Mouse (Mus musculus): ENCODE measurements around the gene Mtrr.

Gene Mtrr

DNA sequence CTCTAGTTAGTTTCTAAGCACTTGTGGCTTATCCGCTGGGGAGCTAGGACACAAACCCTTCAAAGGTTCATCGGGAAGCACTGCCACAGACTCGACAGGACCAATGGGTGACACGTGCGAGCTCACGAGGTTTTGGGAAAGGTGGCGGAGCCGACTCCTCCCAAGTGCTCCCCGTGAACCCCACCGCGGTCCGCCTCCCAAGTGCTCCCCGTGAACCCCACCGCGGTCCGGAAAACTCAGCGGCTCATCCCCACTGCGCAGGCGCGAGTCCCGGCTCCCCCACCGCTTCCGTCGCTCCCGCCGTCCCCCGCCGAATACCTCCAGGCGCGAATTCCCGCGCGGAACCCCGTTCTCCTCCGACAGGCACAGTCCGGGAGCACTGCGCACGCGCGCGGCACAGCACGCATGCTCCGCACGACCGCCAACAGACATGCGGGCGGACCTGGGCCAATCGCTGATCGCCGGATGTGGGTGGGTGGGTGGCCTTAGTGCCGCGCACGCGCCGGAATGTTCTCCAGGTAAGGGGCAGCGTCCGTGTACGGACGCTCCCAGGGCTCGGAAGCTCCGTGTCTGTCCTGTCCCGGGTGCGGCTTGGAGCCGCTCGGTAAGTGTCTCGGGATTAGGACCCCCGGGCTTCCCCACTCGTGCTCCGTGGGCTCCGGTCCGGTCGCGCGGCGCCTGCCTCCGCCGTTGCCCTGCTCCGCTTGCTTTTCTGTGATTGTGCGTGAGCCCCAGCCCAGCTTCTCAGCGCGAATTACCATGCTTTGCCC is at the start of gene Mtrr, which contains the start of gene Fastkd3:
Gene Mtrr (minus strand): TSS at position 403 of the 770 bp plus-strand sequence.
Gene Fastkd3 (plus strand): TSS at position 488 of the 770 bp plus-strand sequence.
- DNase-seq (ENCODE audit: low spot score in 2 of 2), result peak; percentile 97 to 98

DNA sequence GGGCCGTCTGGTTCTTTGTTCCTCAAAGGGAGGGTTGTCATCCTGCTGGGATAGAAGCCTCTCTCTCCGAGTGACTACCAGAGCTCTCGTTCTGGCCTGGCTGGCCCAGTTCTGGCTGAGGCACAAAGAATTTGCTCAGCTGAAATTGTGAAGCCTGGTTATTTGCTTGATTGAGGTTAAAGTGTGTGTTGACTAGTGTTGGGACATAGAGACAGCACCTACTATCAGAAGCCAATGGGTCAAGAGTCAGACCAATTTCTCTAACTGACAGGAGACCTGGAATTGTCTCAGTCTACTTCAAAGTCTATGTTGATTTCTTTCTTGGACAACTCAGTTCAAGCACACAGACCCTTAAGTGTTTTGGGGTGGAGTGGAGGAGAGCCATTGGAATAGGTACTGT is 45.1 kb upstream of the Mtrr start:
- no peak for DNase-seq (ENCODE audit: low spot score in 2 of 2)

DNA sequence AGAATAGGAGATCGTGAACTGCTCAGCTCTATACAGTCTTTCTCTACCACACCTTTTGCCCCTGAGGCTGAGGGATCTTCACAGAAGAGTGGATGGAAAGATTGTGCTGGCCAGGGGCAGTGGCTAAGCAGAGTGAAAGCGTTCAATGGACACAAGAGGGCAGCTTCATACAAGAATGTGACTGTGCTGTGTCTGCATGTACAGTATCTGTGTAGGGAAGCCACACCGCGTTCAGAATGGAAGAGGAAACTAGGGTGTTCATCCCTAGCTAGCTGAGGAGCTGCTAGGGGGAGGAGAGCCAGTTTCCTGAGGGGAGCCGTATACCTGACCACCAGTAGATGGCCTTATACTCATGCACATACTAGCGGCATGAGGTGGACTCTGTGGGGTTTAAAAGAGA is 40.8 kb upstream of the Mtrr start:
- DNase-seq (ENCODE audit: low spot score in 2 of 2), result peak in 1 of 2 experiments; percentile 15

DNA sequence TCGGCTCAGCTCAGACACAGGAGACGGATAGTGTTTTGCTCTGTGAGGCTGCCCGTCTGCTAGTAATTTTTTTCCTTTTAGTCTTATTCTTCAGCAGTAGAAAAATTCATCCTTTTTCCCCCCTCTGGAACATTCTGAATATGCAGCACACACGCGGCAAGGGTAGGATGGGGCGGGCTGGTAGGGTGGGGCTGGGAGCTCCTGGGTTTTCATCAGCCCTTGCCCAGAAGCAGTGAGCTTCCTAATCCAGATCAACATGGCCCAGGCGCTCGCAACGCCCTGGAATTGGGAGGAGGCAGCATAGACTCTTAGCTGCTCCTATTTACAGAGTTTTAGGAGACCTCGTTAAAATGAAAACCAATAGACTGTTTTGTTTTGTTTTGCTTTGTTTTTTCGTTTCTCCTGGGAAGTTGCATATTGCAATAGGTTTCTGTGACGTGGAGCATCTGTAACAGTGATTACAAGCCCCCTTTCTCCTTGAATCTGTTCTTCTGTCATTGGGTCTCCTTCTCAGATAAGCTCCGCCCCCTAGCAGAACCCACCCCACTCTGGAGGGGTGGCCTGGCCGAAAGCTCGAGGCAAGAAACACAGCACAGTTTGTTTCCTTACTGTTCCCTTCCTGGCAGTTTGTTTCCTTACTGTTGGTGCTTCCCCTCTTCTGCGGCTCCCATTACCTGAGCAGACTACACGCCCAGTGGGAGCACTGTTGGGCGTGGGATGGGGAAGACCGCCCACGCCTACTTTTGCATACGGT is 25.9 kb upstream of the Mtrr start:
- no peak for DNase-seq (ENCODE audit: low spot score in 2 of 2)

DNA sequence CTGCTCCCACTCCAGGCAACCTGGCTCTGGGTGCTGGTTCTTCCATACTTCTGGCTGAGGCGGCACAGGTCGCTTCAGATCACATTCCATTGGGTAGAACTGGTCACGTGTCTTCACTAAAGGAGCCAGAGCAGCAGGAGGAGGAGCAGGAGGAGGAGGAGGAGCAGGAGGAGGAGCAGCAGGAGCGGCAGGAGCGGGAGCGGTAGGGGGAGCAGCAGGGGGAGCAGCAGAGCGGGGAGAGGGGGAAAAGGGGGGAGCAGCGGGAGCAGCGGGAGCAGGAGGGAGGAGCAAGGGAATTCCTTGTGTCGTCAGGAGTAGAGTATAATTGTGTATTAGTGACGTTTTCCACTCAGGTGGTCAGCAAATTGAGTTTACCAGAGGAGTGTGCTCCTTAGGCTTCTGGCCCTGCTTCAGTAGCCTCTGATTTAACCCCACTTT is 23.8 kb upstream of the Mtrr start:
- no peak for DNase-seq (ENCODE audit: low spot score in 2 of 2)

DNA sequence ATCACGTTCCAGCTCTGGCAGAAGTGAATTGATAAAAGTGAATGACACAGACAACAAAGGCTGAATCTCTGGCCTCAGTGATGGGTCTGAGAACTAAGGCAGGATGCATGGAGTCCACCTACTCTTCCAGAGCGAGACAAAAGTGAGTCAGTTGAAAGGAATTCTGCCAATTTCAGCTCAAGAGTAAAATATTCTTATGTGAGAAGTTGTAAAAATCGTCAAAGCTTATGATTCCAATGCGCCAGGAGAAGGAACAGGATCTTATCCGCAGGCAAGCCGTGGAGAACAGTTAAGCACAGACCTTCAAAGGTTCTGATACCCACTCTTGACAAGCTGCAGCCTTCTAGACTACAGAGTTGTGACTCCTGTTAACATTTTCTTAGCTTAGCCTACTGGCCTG is 21.1 kb upstream of the Mtrr start:
- no peak for DNase-seq (ENCODE audit: low spot score in 2 of 2)

DNA sequence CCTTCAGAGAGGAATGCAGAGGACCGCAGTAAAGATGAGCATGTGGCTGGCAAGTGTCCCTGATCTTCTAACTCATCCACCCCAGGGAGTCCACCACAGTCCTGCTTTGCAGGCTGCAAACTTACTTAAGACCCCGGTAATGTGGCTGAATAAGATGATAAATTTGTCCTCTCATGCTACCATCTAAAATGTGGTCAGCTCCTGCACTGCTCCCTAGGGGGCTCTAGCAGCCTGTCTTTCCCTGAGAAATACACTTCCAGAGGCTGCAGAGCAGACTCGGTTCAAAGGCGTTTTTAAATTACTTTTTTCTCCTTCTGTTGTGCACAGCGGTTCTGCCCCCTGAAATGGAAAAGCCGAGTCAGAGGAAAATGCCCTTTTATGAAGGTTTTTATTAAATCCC is 19.2 kb upstream of the Mtrr start:
- DNase-seq (ENCODE audit: low spot score in 2 of 2), result no peak

DNA sequence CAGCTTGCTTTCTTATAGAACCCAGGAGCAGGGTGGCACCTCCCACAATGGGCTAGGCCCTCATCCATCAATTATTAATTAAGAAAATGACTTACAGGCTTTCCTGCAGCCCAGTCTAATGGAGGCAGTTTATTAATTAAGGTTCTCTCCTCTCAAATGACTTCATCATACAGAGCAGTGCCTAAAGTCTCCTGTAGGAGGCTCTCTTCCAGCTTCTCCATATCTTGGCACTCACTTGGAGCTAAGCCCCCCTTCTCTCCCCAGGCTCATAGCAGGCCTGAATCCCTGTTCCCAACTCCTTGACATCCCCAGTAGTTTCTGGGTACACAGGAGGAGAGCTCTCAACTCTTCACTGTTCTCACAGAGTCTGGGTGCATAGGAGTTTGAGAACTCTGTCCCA is 17.0 kb upstream of the Mtrr start:
- DNase-seq (ENCODE audit: low spot score in 2 of 2), result no peak

DNA sequence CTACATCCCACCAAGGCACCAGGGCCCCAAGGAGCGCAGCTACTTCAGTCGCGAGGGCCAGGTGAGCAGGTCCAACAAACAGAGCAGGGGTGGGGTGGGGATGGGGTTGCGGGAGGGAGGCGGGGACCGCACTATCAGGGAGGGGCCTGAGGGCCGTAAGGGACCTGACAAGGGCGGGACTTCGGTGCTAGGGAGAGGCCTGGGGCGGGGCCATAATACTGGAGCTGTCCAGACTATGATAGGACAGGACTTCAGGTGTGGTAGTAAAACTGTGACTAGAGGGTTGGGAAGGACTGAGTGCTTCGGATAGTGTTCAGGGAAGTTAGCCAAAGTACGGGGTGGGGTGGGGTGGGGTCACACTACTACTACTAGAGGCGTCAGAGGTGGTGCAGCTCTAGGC is 15.7 kb upstream of the Mtrr start:
- DNase-seq (ENCODE audit: low spot score in 2 of 2), result no peak

DNA sequence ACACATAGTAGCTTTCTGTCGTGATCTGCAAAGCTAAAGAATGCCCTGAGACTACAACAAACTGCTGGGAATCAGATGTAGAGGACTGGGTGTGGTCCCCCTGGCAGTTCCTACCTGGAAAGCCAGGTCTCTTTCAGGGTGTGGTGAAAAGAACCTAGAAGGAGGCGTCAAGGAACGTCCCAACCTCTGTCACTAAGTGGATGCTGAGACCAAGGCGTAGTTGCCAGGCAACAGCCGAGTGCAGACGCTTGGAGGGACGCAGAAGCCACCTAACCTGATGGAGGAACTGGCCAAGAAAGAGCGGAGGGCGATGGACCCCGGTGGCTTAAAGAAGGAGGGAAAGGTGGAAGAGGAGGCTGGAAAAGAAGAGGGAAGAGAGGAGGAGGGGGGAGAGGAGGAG is 15.2 kb upstream of the Mtrr start, which contains the start of gene 1700001L19Rik:
Gene 1700001L19Rik (plus strand): TSS at position 223 of the 400 bp plus-strand sequence.
- no peak for DNase-seq (ENCODE audit: low spot score in 2 of 2)

DNA sequence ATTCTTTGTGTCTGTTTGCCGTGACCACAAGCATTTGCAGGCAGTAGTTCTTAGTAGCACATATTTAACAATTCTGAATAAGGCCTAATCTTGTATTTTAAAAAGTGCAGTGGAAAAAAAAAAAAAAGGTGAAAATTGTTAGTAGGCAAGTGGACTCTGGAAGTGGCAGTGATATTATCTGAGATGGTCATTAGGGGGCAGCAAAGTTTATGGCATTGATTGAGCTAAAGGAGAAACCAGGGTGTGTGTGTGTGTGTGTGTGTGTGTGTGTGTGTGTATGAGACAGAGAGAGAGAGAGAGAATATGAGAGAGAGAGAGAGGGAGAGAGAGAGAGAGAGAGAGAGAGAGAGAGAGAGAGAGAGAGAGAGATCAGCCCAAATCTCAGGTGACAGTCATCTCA is 11.8 kb upstream of the Mtrr start:
- DNase-seq (ENCODE audit: low spot score in 2 of 2), result no peak

DNA sequence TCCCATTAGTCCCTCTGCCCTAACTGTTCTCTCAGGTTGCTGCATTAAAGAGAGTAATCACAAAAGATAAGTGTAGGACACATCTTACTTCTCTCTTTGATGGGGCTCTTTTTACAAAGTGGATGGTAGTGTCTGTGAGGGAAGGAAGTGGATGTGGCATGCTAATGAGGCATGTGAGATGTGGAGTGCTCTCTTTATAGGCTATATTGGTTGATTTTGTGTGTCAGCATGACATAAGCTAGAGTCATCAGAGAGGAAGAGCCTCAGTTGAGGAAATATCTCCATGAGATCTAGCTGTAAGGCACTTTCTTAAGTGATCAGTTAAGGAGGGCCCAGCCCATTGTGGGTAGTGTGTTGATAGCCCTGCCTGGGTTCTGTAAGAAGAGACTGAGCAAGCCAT is 6.4 kb upstream of the Mtrr start:
- DNase-seq (ENCODE audit: low spot score in 2 of 2), result no peak

DNA sequence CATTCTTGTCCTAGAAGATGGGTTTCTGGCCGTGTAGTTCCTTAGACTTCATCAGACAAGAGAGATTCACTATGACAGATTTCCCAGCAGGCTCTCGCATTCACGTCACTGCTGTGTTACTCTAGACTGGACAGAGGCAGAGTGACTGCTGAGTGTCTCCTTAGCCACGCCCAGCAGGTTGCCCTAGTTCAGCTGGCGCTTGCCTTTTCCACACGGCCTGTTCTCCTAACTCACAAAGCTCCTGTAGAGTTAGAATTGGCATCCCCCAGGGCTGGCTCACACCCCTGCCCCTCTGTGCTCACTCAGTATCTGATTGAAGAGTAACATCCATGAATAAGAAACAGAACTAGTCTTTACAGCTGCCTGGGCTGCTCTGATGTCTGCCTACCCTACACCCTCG is 3.5 kb upstream of the Mtrr start:
- no peak for DNase-seq (ENCODE audit: low spot score in 2 of 2)

DNA sequence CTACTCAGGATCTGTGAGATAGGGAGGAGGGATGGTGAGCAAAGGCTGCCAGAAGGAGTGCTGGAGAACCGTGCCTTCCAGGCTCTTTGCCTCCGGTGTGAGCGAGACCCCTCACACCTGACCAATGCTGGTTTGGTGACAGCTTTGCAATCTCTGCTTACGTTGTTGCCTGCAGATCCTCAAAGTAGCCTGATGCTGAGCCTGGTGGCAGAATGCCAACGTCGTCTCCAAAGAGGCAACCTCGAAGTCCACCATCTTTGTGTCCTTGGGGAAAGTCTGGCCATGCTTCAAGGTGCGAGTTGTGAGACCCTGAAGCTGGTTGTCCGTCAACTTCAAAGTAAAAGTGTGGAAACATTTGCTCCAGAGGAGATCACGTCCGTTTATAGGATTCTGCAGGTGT is 2.0 kb upstream of the Mtrr start:
- no peak for DNase-seq (ENCODE audit: low spot score in 2 of 2)

DNA sequence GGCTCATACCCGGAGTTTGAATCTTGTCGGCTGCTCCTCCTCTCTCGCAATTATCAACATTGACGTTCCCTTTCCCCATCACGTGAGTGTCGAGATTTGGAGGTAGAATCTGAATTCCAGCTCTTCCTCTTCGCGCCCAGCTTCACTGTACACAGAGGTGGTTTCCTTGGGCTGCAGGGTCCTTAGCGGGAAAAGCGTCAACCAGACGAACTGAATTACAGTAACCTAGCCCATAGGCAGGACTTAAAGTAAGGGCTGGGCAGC is 500 bp upstream of the Mtrr start:
- no peak for DNase-seq (ENCODE audit: low spot score in 2 of 2)

DNA sequence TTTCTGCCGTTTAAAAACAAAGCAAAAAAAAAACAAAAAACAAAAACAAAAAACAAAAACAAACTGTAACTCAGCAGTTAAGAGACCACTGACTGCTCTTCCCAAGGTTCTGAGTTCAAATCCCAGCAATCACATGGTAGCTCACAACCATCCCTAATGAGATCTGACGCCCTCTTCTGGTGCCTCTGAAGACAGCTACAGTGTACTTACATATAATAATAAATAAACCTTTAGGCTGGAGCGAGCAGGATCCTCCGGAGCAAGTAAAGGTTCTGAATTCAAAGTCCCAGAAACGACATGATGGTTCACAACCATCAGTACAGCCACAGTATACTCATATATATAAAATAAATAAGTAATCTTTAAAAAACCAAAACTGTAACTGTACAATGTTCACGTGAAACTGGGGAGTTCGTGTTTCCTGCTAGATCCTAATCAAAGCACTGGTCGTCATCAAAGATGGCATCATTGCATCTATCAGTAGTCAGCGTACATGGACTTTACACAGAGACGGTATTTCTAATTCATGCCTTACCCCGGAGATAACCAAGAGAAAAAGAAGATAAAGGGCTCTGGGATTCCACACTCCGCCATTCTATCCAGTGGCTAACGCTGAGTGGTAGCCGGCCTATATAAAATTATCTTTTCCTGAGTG is 736 bp downstream of the Mtrr start:
- DNase-seq (ENCODE audit: low spot score in 2 of 2), result no peak

DNA sequence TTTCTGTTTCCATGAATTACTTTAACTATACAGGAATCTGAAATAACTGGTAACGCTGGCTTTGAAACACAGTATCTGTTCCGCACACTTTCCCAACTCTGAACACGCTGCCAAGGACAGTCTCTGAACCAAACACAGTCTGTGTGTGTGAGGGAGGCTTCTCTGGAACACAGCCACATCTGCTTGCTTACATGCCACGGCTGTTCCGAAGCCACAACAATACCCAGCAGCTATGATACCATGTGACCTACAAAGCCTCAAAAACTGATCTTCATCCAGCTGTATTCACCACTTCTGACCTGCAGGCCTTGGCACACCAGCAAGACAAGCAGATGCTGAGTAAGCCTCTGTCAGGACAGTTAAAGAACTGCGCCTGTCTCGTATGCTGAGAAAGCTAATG is 4.0 kb downstream of the Mtrr start:
- no peak for DNase-seq (ENCODE audit: low spot score in 2 of 2)

DNA sequence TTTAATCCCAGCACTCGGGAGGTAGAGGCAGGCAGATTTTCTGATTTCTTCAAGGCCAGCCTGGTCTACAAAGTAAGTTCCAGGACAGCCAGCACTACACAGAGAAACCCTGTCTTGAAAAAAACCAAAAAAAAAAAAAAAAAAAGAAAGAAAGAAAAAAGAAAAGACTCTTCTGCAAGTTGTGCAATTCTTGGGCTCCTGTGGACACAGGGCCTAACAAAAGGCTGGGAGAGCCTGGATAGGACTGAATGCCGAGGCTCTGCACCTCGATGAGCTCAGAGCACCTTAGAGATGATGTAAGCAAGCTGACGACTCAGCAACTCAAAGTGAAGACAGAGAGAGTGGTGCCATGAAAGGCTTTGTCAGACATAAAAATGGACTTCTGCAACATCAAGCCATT is 7.6 kb downstream of the Mtrr start:
- DNase-seq (ENCODE audit: low spot score in 2 of 2), result no peak

DNA sequence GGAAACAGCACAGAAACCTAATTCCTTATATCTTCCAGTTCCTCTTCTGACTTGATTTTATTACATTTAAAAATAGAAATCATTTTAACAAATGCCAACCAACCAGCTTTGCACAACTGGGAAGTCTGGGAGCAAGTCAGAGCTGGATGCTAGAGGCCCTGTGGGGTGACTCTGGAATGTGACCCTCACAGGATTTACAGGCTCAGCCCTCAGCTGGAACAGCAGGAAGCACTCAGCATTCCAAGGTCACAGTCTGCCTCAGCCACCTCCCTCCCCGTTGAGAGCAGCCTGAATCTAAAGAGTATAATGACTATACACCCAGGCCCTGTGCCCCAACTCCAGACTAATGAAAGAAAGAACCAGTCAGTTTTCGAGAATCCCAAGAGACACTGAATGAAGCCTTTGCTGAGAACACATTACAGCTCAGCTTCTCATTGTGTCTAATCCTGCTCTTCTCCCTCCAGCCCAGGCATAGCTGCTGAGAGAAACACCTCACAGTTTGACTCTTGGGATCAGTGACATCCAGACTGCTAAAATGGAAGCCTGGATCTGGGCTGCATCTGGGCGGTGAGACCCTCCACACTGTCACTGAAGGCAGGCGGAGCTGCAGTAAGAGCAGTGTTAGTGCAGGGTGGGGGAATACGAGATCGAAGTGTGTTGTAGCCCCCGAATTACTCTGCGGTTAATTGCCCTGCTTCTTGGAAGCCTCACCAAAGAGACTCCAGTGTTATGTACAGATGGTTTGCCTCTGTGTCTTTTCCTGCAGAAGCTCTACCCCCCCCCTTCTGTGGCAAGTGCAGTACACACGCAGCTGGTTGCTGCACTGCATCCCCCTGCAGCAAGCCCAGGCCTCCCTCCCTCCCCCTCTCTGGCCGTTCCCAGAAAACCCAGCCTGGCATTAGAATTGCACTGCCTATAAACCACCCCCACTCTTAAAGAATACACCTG is 8.7 kb downstream of the Mtrr start:
- no peak for DNase-seq (ENCODE audit: low spot score in 2 of 2)

DNA sequence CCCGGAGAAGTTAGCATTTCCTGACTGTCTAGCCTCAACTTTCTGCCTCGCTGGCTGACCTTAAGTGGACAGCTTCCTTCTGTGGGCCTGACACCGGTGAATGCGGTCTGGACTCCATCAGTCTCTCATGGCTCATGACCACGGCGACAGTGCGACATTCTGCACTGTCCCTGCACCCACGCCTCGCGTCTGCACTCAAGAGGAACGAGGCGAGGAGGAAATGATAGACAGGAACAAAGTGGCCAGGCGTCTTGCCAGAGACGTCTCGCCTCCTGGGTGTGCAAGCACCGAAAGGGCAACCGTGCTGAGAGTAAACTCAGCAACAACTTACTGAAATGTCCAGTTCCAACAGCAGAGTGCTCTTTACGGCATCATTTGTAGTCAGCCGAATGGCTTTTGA is 9.7 kb downstream of the Mtrr start:
- DNase-seq (ENCODE audit: low spot score in 2 of 2), result no peak

DNA sequence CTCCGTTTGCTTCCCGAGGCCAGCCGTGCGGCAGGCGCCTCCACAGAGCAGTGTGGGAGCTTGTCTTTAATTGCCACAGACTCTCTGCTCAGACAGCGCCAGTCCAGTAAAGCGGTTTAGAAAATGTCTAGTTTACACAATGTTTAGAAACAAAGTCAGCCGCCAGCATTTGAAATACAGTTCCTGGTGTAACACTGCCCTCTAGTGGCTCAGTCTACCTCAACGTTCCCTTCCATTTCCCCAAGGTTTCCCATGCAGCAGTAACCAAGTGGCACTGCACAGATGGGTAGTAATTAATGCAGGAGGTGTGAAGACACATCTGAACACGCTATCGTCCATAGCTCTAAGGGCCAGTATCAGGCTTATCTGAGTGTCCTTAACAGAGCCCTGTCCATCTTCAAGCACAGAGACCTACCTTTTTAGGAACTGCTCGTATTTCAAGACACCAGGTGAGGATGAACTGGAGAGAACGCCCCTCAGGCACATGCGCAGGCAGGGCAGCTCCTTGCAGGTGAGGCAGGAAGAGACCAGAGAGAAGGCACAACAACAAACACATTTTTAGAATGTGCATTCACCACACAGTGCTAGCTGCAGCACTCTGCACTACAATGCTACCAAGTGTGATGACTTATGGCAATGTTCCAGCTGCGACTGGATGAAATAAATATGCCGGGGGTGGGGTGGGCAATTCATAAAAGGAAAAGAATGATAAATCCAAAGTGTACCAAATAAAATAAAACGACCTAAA is 12.2 kb downstream of the Mtrr start:
- DNase-seq (ENCODE audit: low spot score in 2 of 2), result peak; percentile 51 to 66

Data from frontal cortex, postnatal 25 days (tissue).